Mouse (Mus musculus) heart, postnatal 36 days (tissue): ENCODE measurements at regions not wholly inside any gene's neighbourhood (a gene's known extent, or its start where the extent isn't known, plus 50 kb on each side); places are given as distances from the start of the nearest gene placed in this dataset.

Experiments used
- DNase-seq, 2 experiments: peaks; one replicate each; pipeline ENCODE4 v3.0.0; 2021 to 2022
- intact Hi-C: fragments of 180-260 bp; cut with DNase I; formaldehyde crosslinking; loops from one replicate; pipeline ENCODE4 v1.15.1; 2025

DNA sequence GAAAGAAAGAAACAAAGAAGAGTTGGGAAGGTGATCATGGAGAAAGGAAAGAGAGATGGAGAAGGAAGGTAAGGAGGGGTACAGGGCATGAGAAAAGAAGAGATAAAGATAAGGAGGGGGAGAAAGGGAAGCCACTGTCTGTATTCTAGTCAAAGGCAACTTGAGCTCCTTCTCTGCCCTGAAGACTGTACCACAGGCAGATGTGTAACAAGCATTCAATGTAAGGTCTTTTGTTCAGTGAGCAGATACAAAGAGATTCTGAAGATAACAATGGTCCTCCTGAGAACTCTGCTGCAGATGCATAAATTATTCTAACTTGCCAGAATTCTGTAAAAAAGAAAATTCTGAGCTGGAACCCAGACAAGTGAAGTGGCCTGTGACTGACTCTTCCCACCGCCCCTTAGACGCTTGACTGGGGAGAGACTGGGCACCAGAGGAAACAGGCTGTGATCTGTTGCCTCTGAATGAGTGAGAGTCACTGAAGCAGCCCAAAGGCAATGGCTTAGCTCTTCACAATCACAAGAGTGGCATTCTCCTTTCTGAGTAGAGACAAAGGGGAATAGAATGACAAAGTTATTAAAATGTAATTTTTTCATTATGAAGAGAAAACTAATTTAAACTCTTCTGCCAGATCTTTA lies 564.0 kb upstream of the Arpp21 start:
- no peak for DNase-seq
- intact Hi-C loops = no loop called here

DNA sequence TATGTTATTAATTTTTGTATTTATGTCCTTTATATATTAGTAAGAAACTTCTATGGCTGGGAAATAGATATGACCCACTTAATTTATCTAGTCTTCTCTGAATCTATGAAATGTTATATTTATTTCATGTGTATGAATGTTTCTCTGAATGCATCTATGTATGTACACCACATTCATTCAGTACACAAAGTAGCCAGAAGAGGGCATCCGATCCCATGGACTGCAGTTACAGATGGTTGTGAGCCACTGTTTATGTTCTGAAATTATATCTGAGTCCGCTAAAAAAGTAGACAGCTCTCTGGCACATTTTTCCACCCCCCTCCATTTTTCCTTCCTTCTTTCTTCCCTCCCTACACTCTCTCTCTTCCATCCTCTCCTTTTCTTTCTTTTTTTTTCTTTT lies 557.8 kb upstream of the Arpp21 start:
- intact Hi-C loops = no loop called here
- no peak for DNase-seq

DNA sequence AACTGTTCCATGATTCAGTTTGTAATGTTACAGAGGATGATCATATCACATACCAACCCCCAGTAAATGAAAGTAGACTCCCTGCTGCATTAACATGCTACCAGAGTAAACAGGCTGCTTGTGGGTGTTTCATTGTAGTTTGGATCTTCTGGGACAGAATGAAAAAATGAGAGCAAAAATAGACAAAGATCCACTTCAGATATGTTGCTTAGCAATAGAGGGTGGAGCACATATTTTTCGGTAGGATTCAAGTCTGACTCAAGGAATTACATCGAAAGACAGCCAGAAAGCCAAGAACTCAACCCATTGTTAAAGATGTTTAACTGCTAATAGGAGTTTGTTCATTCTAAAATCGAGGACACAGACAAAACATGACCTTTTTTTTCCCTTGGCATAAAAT lies 536.2 kb upstream of the Arpp21 start:
- no peak for DNase-seq

DNA sequence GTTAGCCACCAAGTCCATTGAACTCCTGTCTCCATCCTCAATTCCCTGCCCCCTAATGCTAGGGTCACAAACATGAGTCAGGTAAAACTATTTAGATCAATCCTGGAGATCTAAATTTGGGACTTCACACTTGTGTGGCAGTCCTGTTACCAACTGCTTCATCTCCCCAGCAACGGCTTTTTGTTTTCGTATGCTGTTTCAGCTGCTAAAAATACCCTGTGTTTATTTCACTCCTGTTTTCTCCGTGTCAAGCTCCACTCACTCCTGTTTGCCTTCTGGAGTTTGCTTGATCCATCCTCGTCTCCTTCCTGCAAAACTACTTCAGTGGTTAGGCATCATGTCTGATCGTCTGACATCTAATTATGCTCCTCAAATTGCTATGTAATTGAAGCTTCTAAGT lies 508.9 kb upstream of the Arpp21 start:
- DNase-seq = no peak
- intact Hi-C loops = no loop called here

More for the DNA sequence above, 536.2 kb upstream of the Arpp21 start:
- intact Hi-C loops = no loop called here

DNA sequence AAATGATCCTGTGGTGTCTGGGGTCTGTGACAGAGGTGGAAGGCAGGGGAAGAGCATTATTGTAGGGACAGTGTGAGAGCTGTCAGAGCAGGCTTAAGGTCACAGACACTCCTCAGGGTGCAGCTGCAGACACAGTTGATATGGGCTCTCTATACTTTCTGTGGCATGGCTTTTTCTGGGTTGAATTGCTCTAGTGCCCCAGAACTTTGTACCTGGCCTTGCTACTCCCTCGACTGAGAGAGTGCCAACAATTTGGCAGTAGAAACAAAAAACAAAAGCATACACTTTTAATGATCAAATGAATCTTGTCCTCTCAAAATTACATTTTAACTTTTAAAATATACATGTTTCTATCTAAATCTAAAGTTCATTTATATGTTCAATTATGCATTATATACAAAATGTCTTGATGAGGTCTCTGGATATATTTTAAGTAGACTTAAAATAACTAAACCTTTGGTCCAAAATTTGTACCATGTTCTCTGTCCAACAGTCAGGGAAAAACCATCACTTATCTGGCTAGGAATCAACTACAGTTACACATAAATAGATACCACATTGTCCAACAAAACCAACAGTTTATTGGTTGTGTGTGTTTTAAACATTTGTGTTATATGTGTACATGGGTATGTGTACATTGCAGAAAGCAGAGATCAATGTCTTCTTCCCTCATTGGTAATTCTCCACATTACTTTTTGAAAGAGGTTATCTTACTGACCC lies 508.3 kb upstream of the Arpp21 start:
- no peak for DNase-seq
- intact Hi-C loops = no loop called here

DNA sequence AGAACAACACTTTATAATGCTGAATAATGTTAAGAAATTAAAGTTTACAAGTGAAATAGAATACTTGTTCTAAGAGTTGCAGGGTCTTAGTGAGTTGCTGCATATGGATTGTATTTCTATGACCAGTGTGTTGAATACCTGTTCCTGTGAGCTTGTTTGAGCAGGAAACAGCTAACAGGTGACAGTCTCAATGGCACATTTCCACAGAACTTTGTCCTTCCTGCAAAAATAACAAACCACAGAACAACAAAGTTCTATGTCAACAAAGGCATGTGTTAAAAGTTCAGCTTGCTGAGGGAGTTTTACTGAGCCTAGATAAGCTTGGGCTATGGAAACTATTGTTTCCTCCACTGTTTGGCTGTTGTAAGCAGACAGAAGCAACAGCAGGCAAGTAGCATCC lies 500.0 kb upstream of the Arpp21 start:
- intact Hi-C loops = no loop called here
- no peak for DNase-seq

DNA sequence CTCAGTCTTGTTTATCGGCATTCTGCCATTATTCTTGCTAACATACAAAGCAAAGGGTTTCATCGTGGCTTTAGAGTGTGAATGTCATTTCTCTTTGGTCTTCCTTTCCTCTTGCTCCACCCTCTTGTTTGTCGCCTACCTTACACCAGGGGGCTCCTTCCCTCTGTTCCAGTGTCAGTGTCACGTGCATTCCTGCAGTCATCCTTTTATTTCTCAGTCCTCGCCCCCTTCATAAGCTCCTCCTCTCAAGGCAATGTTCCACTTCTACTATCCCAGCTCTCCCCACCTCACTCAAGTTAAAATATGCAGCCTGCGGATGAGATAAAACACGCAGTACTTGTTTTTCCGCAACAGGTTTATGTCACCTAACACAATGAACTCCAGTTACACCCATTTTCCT lies 489.8 kb upstream of the Arpp21 start:
- DNase-seq = no peak
- intact Hi-C loops = no loop called here

DNA sequence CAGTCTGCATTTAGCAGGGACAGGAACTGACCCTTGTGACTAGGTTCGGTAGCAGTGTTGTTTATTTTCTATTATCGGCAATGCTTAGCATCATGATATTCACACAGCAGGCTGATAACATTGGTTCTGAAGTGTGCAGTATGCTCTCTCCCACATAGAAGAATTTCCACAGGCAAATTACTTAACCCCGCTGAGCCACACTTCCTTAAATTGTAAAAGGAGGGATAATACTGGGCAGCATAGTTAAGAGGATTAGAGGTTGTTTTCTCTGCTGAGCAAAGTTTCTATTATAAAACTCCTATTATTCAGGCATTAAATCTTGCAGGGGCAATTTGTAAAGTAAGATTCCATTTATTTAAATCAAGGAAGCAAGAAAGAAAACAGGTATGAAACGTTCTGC lies 489.4 kb upstream of the Arpp21 start:
- DNase-seq = no peak
- intact Hi-C loops = no loop called here

DNA sequence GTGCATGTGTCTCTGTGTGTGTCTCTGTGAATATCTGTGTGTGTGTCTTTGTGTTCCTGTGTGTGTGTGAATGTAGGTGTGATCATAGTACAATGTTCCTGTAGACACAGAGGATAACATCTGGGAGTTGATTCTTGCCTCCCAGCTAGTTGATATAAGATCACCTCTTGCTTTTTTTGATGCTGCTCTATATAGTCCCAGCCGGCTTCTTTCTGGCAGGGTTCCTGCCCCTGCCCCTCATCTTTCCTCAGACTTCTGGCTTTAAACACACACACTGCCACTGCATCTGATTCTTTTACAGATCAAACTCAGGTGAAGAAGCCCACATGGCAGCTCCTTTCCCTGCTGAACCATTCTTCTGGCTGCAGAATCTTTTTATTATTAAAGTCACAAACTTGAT lies 487.6 kb upstream of the Arpp21 start:
- intact Hi-C loops = no loop called here
- DNase-seq = no peak

DNA sequence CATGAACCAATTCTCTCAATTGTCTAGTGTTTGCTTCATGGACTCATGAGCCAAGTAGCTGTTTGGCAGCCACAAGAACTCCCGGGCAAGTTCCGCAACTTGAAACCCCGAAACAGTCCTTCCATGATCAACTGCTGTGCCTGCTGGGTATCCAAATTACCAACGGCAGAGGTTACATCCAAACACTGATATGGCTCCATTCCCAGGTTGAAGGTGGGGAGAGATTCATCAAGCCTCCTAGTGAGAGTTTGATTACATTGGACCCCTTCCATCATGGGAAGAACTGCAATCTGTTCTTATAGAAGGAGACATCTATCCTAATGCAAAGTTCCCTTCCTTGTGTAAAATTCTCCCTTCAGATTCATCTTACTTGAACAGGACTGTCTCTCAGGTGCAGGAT lies 486.8 kb upstream of the Arpp21 start:
- intact Hi-C loops = no loop called here
- DNase-seq = no peak

DNA sequence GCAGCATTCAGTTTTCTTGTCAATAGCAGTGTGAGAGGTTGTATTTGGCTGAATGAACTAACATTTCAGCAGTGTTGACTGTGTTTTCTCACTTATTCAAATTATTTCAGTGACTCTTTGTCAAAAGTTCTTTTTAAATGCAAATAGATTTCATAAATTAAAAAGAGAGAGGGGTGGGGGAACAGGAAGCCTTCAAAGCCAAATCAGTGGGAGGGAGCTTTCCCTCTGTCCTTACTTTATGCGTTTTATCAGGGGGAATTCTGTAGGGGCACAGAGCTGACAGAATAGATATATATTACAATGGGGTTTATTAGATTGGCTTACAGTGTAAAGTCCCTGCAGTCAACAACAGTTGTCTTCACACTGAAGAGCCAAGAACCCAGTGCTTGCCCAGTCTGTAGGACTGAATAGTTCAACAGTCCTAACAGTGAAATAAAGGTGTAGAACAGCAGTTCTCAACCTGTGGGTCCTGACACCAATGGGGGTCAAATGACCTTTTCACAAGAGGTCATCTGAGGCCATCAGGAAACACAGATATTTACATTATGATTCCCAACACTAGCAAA lies 479.5 kb upstream of the Arpp21 start:
- intact Hi-C loops = no loop called here

DNA sequence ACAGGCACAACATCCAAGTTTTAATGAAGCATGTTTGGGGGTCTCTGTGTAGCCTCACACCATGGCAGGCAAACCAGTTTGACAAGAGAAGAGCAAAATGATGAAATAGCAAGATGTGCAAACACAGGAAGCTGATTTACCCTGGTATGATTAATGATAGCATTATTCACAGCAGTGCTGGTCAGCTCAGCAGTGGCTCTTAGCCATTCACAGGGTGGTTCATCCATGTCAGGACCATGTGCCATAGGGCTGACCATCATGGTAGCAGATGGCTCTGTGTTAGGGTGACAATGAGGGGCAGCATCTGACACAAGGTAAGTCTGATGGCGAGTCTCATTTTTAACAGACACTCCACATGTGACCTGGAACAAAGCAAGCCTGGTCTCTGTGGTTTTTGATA lies 443.1 kb upstream of the Arpp21 start:
- DNase-seq = no peak
- intact Hi-C loops = no loop called here

More for the DNA sequence above, 479.5 kb upstream of the Arpp21 start:
- no peak for DNase-seq

DNA sequence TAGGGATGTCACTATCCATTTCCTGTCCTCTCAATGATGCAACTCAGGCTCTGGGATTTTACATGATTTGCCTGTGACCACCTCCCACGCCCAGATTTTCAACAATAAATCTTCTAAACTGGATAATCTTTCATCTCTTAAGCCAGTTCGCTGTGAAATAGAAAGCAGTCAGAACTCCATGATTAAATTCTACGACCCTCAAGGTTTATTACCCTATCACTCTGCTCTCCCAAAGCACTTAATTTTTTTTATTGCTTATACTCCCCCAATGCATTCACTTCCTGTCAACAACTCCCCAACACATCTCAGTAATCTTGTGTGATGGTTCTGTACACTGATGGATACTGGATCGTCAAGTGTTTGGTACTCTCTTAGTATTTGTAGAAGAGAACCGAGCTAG lies 439.5 kb upstream of the Arpp21 start:
- intact Hi-C loops = no loop called here

More for the DNA sequence above, 439.5 kb upstream of the Arpp21 start:
- DNase-seq = no peak
